In genomic region chr6:28680537-28680936, GRCm38 (mm10) we compare ENCODE assay signal across 14 mouse cellular contexts.
DNase-seq lines count a peak whose midpoint lies in the region; ATAC-seq and TF ChIP-seq lines count a peak whose summit lies in the region.
"Had no signal": no experiment of that assay in that cellular context is flagged by ENCODE, and none has a peak within 500 bp of the region (broad histone marks: within the 10 kb centered on the region; RNA-seq: fewer than 3 reads in every experiment).

No protein-coding gene starts in this region.

- no peak overlapping the region for H3K4me2 ChIP-seq in heart, embryonic 12.5 days
- H3K4me2 ChIP-seq in liver, postnatal 0 days (ENCODE audit: low read depth, low read length), result no peak overlapping the region
- H3K4me2 ChIP-seq: liver, embryonic 15.5 days; midbrain, embryonic 11.5 days had no signal

- peaks cover 5% of the 10 kb centered on the region for H3K4me1 ChIP-seq in heart, adult 2 months (ENCODE audit: control insufficient read depth, insufficient read depth, low read length)
- peaks cover 33% of the 10 kb centered on the region for H3K4me1 ChIP-seq in heart, embryonic 12.5 days (replicated peaks)
- peaks cover 4% of the 10 kb centered on the region; the same call in 1 of the 2 replicates for H3K4me1 ChIP-seq in liver, postnatal 0 days (ENCODE audit: insufficient read depth)
- H3K4me1 ChIP-seq in lung, adult 2 months (ENCODE audit: control insufficient read depth, insufficient read depth, low read length), result peaks cover 7% of the 10 kb centered on the region

- WGBS in heart, adult 2 months, result 43% methylated on average over 4 of the region's 4 CpGs
- WGBS in heart, embryonic 12.5 days, result 78% methylated on average over 4 of the region's 4 CpGs
- WGBS in liver, postnatal 0 days (ENCODE audit: insufficient replicate concordance), result 74% methylated on average over 4 of the region's 4 CpGs
- WGBS in lung, adult 2 months, result 49% methylated on average over 4 of the region's 4 CpGs

- DNase-seq in heart, adult 2 months, result peak; percentile 27 to 51
- DNase-seq in liver, postnatal 0 days, result no peak
- no peak for DNase-seq in liver
- peak; percentile 26 for DNase-seq in lung, adult 2 months
- no peak for DNase-seq in embryo, embryonic 10.5 days (ENCODE audit: low spot score)
- no peak for DNase-seq in right cerebral cortex, postnatal 4 days
- DNase-seq: cerebellum, adult 8-10 months; embryo, embryonic 11 days; gastrocnemius, postnatal 14 days had no signal

- H3K9me3 ChIP-seq in heart, embryonic 12.5 days (replicated peaks), result no peaks in the 10 kb centered on the region
- no peaks in the 10 kb centered on the region for H3K9me3 ChIP-seq in liver, postnatal 0 days (ENCODE audit: low read length)
- H3K9me3 ChIP-seq: liver, embryonic 15.5 days had no signal

- H3K27ac ChIP-seq in heart, adult 2 months, result peak overlapping the region; percentile 40; the same call in 1 of the 2 replicates
- H3K27ac ChIP-seq in heart, embryonic 12.5 days (ENCODE audit: poor library complexity, severe bottlenecking), result no peak overlapping the region
- H3K27ac ChIP-seq in liver, postnatal 0 days (ENCODE audit: low read depth), result peak overlapping the region; percentile 44; the same call in 1 of the 2 replicates
- H3K27ac ChIP-seq: liver, embryonic 15.5 days had no signal

- no peak for TF ChIP-seq CTCF in heart, adult 2 months (IDR thresholded peaks at IDR 0.05)
- TF ChIP-seq CTCF in liver, postnatal 0 days (IDR thresholded peaks at IDR 0.05; ENCODE audit: low read depth), result no peak
- TF ChIP-seq CTCF in lung, adult 2 months (IDR thresholded peaks at IDR 0.05; ENCODE audit: insufficient read depth, low read length), result no peak

- TF ChIP-seq EP300 in heart, adult 2 months (IDR thresholded peaks at IDR 0.05; ENCODE audit: insufficient read depth, low read depth, low read length), result no peak
- no peak for TF ChIP-seq EP300 in liver, postnatal 0 days (IDR thresholded peaks at IDR 0.05; ENCODE audit: low read depth)

- no peak overlapping the region for H3K4me3 ChIP-seq in heart, adult 2 months
- no peak overlapping the region for H3K4me3 ChIP-seq in heart, embryonic 12.5 days
- H3K4me3 ChIP-seq in liver, postnatal 0 days (ENCODE audit: low read depth, low read length), result no peak overlapping the region
- H3K4me3 ChIP-seq in lung, adult 2 months (replicated peaks; ENCODE audit: extremely low read depth, low read depth, low read length), result no peak overlapping the region
- H3K4me3 ChIP-seq: liver, embryonic 15.5 days; myocyte had no signal

- no peaks in the 10 kb centered on the region for H3K79me2 ChIP-seq in heart, adult 2 months (replicated peaks; ENCODE audit: control insufficient read depth, insufficient read depth, low read length)

- no peak for ATAC-seq in heart, embryonic 12.5 days (ENCODE audit: insufficient number of reproducible peaks, low FRiP score)
- ATAC-seq in liver, postnatal 0 days, result no peak
- ATAC-seq: activated CD4-positive, CD25-positive, alpha-beta regulatory T cell, adult 4 months had no signal

- H3K36me3 ChIP-seq in heart, adult 2 months (ENCODE audit: control insufficient read depth, insufficient read depth, low read length), result peaks cover 6% of the 10 kb centered on the region
- H3K36me3 ChIP-seq in heart, embryonic 12.5 days, result no peaks in the 10 kb centered on the region
- no peaks in the 10 kb centered on the region for H3K36me3 ChIP-seq in liver, postnatal 0 days (replicated peaks; ENCODE audit: insufficient read depth, low read length)
- H3K36me3 ChIP-seq: liver, embryonic 15.5 days had no signal

- TF ChIP-seq POLR2A in heart, adult 2 months (IDR thresholded peaks at IDR 0.05; ENCODE audit: insufficient read depth, low read depth, low read length), result no peak
- no peak for TF ChIP-seq POLR2A in lung, adult 2 months (IDR thresholded peaks at IDR 0.05; ENCODE audit: borderline replicate concordance, extremely low read depth, low read depth, low read length)

- intact Hi-C loops in heart, adult 2 months (cut with DNase I), result no loop called here

- no peak overlapping the region for H3K9ac ChIP-seq in heart, adult 2 months (ENCODE audit: low read depth, low read length)
- no peak overlapping the region for H3K9ac ChIP-seq in heart, embryonic 12.5 days
- H3K9ac ChIP-seq in liver, postnatal 0 days (replicated peaks), result no peak overlapping the region
- H3K9ac ChIP-seq: liver, embryonic 15.5 days had no signal

- no peaks in the 10 kb centered on the region for H3K27me3 ChIP-seq in heart, adult 2 months (ENCODE audit: control insufficient read depth, insufficient read depth, low read length)
- H3K27me3 ChIP-seq in heart, embryonic 12.5 days (replicated peaks), result no peaks in the 10 kb centered on the region
- no peaks in the 10 kb centered on the region for H3K27me3 ChIP-seq in liver, postnatal 0 days (ENCODE audit: insufficient read depth, low read length)
- H3K27me3 ChIP-seq: liver, embryonic 15.5 days had no signal

Comparison
In these comparisons a context has a peak if more than half of its experiments do, and no peak if none do; other contexts are left out.
1. DNase-seq: peak in heart, adult 2 months (2 of 2) and lung, adult 2 months (single experiment); none in liver, postnatal 0 days (single experiment), liver (single experiment), embryo, embryonic 10.5 days (single experiment) and right cerebral cortex, postnatal 4 days (single experiment).